Mouse (Mus musculus) lung, embryonic 15.5 days (tissue): Measurements from ENCODE around the gene Slc25a30. TPM values are rescaled to one million over a fixed set of nuclear protein-coding genes. Genes with fewer than 3 reads are reported as not detected.
A peak's percentile ranks its signal among the peaks of the same experiment; 100 is the strongest.
"Not testable (repeated sequence)": the region's sequence is repeated elsewhere in the genome, so short reads cannot be mapped to it uniquely, and the experiment has no call there.

ENCODE experiments used
- ATAC-seq: fragments of 200-750 bp; cut with Nextera tagmentation; 2 replicates; pipeline ENCODE4 v1.8.0; 2017; ENCODE audit warnings: moderate number of reproducible peaks, borderline replicate concordance; ENCODE audit not compliant: low FRiP score, low TSS enrichment; ENCODE audit errors: extremely low read depth
- H3K27ac ChIP-seq: fragments of 300-500 bp; sonication (generic); 2 replicates; pipeline ENCODE4 v1.5.1; 2015; ENCODE audit warnings: moderate library complexity, mild to moderate bottlenecking, inconsistent platforms
- H3K27me3 ChIP-seq: fragments of 300-500 bp; sonication (generic); 2 replicates; pipeline ENCODE4 v1.6.1; 2015; ENCODE audit warnings: inconsistent platforms
- H3K36me3 ChIP-seq: fragments of 300-500 bp; sonication (generic); 2 replicates; pipeline ENCODE4 v1.6.1; 2015; ENCODE audit warnings: inconsistent platforms
- H3K4me1 ChIP-seq: fragments of 300-500 bp; sonication (generic); 2 replicates; pipeline ENCODE4 v1.6.1; 2015; ENCODE audit warnings: inconsistent platforms
- H3K4me2 ChIP-seq: fragments of 300-500 bp; sonication (generic); 2 replicates; pipeline ENCODE4 v1.6.1; 2015; ENCODE audit warnings: inconsistent platforms, mild to moderate bottlenecking, moderate library complexity
- H3K4me3 ChIP-seq: fragments of 300-500 bp; sonication (generic); 2 replicates; pipeline ENCODE4 v1.5.1; 2015; ENCODE audit warnings: mild to moderate bottlenecking, inconsistent platforms
- H3K9ac ChIP-seq: fragments of 300-500 bp; sonication (generic); 2 replicates; pipeline ENCODE4 v1.6.1; 2015; ENCODE audit warnings: inconsistent platforms
- H3K9me3 ChIP-seq: fragments of 300-500 bp; sonication (generic); 2 replicates; pipeline ENCODE4 v1.6.1; 2016; ENCODE audit warnings: inconsistent platforms
- WGBS: fragments of 180-500 bp; shearing (Covaris S2); methylation state at CpG from one replicate; pipeline ENCODE4 v1.1.7; 2015; 5-methylcytosine and 5-hydroxymethylcytosine counted together
- polyA plus RNA-seq: library from polyadenylated mRNA; unstranded; fragments of >200 nt; fragmentation: Nextera tagmentation; extraction: Ambion mirVana; gene quantifications from 2 replicates; pipeline ENCODE4 v1.2.1, GENCODE M21; 2015

Gene Slc25a30
- polyA plus RNA-seq, result 3.6 and 3.8 TPM in 2 replicates

- Histone ChIP-seq H3K27me3 (peaks cover 9% of the 10 kb centered on the region), H3K4me3 (peak within 1 kb of the TSS; percentile 77), H3K4me1 (no peaks in the 10 kb centered on the region; the same call in 1 of the 2 replicates), H3K4me2 (peak within 1 kb of the TSS; percentile 91), H3K9ac (peak within 1 kb of the TSS; percentile 58), H3K36me3 (no peaks in the 10 kb centered on the region), H3K9me3 (no peaks in the 10 kb centered on the region), H3K27ac (peak within 1 kb of the TSS; percentile 74)
- WGBS, result 4% methylated on average over 51 of the region's 51 CpGs
- ATAC-seq, result peak; percentile 99
Observed at GRCm38 (mm10) chr14:75786868-75787793, at the start of gene Slc25a30. Slc25a30 (minus strand) TSS chr14:75787037.

GRCm38 (mm10) chr14:75836579-75836978 lies 49.7 kb upstream of the Slc25a30 start:
- H3K27me3 ChIP-seq, result no peaks in the 10 kb centered on the region
- ATAC-seq, result no peak
- no peak overlapping the region for H3K27ac ChIP-seq
- WGBS, result 92% methylated on average over 3 of the region's 3 CpGs
- no peak overlapping the region for H3K4me3 ChIP-seq
- H3K9ac ChIP-seq, result no peak overlapping the region
- peaks cover 31% of the 10 kb centered on the region for H3K4me1 ChIP-seq
- H3K36me3 ChIP-seq, result no peaks in the 10 kb centered on the region
- H3K4me2 ChIP-seq, result no peak overlapping the region
- H3K9me3 ChIP-seq, result no peaks in the 10 kb centered on the region

- peak overlapping the region; percentile 92 for H3K4me2 ChIP-seq
- H3K36me3 ChIP-seq, result no peaks in the 10 kb centered on the region
- peak overlapping the region; percentile 98 for H3K27ac ChIP-seq
- peak; percentile 44 for ATAC-seq
- peaks cover 31% of the 10 kb centered on the region for H3K4me1 ChIP-seq
- under 1% methylated on average over 16 of the region's 16 CpGs for WGBS
- H3K27me3 ChIP-seq, result no peaks in the 10 kb centered on the region
- no peaks in the 10 kb centered on the region for H3K9me3 ChIP-seq
- peak overlapping the region; percentile 44 for H3K4me3 ChIP-seq
- peak overlapping the region; percentile 71 for H3K9ac ChIP-seq
Observed at GRCm38 (mm10) chr14:75834739-75835381, 48.0 kb upstream of the Slc25a30 start.

- H3K4me3 ChIP-seq, result peak overlapping the region; percentile 44
- H3K4me1 ChIP-seq, result peaks cover 31% of the 10 kb centered on the region
- H3K9me3 ChIP-seq, result no peaks in the 10 kb centered on the region
- peak overlapping the region; percentile 92 for H3K4me2 ChIP-seq
- H3K27ac ChIP-seq, result peak overlapping the region; percentile 98
- no peaks in the 10 kb centered on the region for H3K27me3 ChIP-seq
- ATAC-seq, result peak; percentile 90
- under 1% methylated on average over 10 of the region's 10 CpGs for WGBS
- H3K36me3 ChIP-seq, result no peaks in the 10 kb centered on the region
- peak overlapping the region; percentile 71 for H3K9ac ChIP-seq
Observed at GRCm38 (mm10) chr14:75834251-75834738, 47.5 kb upstream of the Slc25a30 start.

- peaks cover 37% of the 10 kb centered on the region for H3K4me1 ChIP-seq
- 3% methylated on average over 12 of the region's 12 CpGs for WGBS
Observed at GRCm38 (mm10) chr14:75833546-75834250, 46.9 kb upstream of the Slc25a30 start.

GRCm38 (mm10) chr14:75832982-75833381 lies 46.1 kb upstream of the Slc25a30 start:
- H3K27ac ChIP-seq, result peak overlapping the region; percentile 98
- H3K4me3 ChIP-seq, result peak overlapping the region; percentile 44; the same call in 1 of the 2 replicates
- 0 out of 2 replicates have a peak overlapping the region, but pooled peaks have one; percentile 27 for H3K9ac ChIP-seq
- H3K4me2 ChIP-seq, result peak overlapping the region; percentile 92
- 42% methylated on average over 4 of the region's 4 CpGs for WGBS
- no peaks in the 10 kb centered on the region for H3K9me3 ChIP-seq
- no peak for ATAC-seq
- H3K36me3 ChIP-seq, result no peaks in the 10 kb centered on the region
- H3K4me1 ChIP-seq, result peaks cover 40% of the 10 kb centered on the region
- H3K27me3 ChIP-seq, result 0 out of 2 replicates have a peak, but pooled peaks cover 7% of the 10 kb centered on the region

More at GRCm38 (mm10) chr14:75833546-75834250, 46.9 kb upstream of the Slc25a30 start:
- 0 out of 2 replicates have a peak, but pooled peaks cover 6% of the 10 kb centered on the region for H3K27me3 ChIP-seq
- peak; percentile 52; the same call in 1 of the 2 replicates for ATAC-seq
- H3K27ac ChIP-seq, result peak overlapping the region; percentile 98
- peak overlapping the region; percentile 92 for H3K4me2 ChIP-seq
- H3K9me3 ChIP-seq, result no peaks in the 10 kb centered on the region
- H3K9ac ChIP-seq, result peak overlapping the region; percentile 71
- H3K4me3 ChIP-seq, result peak overlapping the region; percentile 44
- H3K36me3 ChIP-seq, result no peaks in the 10 kb centered on the region

- Histone ChIP-seq H3K4me1 (peaks cover 32% of the 10 kb centered on the region), H3K36me3 (no peaks in the 10 kb centered on the region), H3K4me2 (no peak overlapping the region), H3K9me3 (no peaks in the 10 kb centered on the region), H3K9ac (no peak overlapping the region), H3K27me3 (0 out of 2 replicates have a peak, but pooled peaks cover 7% of the 10 kb centered on the region), H3K27ac (no peak overlapping the region), H3K4me3 (no peak overlapping the region)
- no peak for ATAC-seq
- WGBS, result 85% methylated on average over 2 of the region's 2 CpGs
Observed at GRCm38 (mm10) chr14:75832031-75832430, 45.2 kb upstream of the Slc25a30 start.

- WGBS, result 60% methylated on average over 14 of the region's 14 CpGs
- not testable (repeated sequence) for H3K9me3 ChIP-seq, H3K27me3 ChIP-seq, H3K36me3 ChIP-seq, H3K27ac ChIP-seq, H3K4me3 ChIP-seq, H3K4me2 ChIP-seq, H3K9ac ChIP-seq, ATAC-seq
- peaks cover 25% of the 10 kb centered on the region for H3K4me1 ChIP-seq
Observed at GRCm38 (mm10) chr14:75829817-75830216, 43.0 kb upstream of the Slc25a30 start.

- Histone ChIP-seq H3K27me3 (0 out of 2 replicates have a peak, but pooled peaks cover 7% of the 10 kb centered on the region), H3K27ac (no peak overlapping the region), H3K9ac (no peak overlapping the region), H3K36me3 (no peaks in the 10 kb centered on the region), H3K4me3 (peak overlapping the region; percentile 36), H3K4me1 (peaks cover 24% of the 10 kb centered on the region), H3K4me2 (peak overlapping the region; percentile 83), H3K9me3 (no peaks in the 10 kb centered on the region)
- WGBS, result 5% methylated on average over 32 of the region's 32 CpGs
- ATAC-seq, result 0 out of 2 replicates have a peak, but pooled peaks have one; percentile 16
Observed at GRCm38 (mm10) chr14:75828866-75829806, 42.3 kb upstream of the Slc25a30 start.

GRCm38 (mm10) chr14:75828221-75828620 lies 41.4 kb upstream of the Slc25a30 start:
- H3K9me3 ChIP-seq, result no peaks in the 10 kb centered on the region
- no peak for ATAC-seq

More at GRCm38 (mm10) chr14:75828221-75828620, 41.4 kb upstream of the Slc25a30 start:
- Histone ChIP-seq H3K27me3 (0 out of 2 replicates have a peak, but pooled peaks cover 7% of the 10 kb centered on the region), H3K36me3 (no peaks in the 10 kb centered on the region), H3K27ac (no peak overlapping the region), H3K4me1 (peaks cover 18% of the 10 kb centered on the region), H3K4me3 (no peak overlapping the region), H3K9ac (no peak overlapping the region), H3K4me2 (peak overlapping the region; percentile 83; the same call in 1 of the 2 replicates)
- WGBS, result 37% methylated on average over 11 of the region's 11 CpGs
